Mouse (Mus musculus) heart, embryonic 14.5 days (tissue): ENCODE results near the gene Lrrc3b. TPM values are rescaled to one million over a fixed set of nuclear protein-coding genes. Genes with fewer than 3 reads are reported as not detected.

Source experiments
- ATAC-seq: fragments of 200-750 bp; cut with Nextera tagmentation; 2 replicates; pipeline ENCODE4 v1.8.0; 2017; ENCODE audit warnings: low read depth, moderate TSS enrichment; ENCODE audit not compliant: insufficient number of reproducible peaks, insufficient read depth, low FRiP score
- H3K27ac ChIP-seq, 2 experiments: fragments of 200-500 bp in 1 of 2; fragments of 300-500 bp in 1 of 2; sonication (generic) in 1 of 2; replicated peaks in 1 of 2; 2 replicates each; pipeline ENCODE4 v1.5.1; 2012 to 2014; ENCODE audit warnings: low read depth in 2 of 2, low read length in 2 of 2, control low read depth in 1 of 2, mild to moderate bottlenecking in 1 of 2, mixed read lengths in 1 of 2; ENCODE audit not compliant: control insufficient read depth in 1 of 2, insufficient read depth in 1 of 2
- H3K27me3 ChIP-seq: fragments of 300-500 bp; sonication (generic); 2 replicates; pipeline ENCODE4 v1.6.1; 2014; ENCODE audit warnings: mild to moderate bottlenecking, low read length, control low read depth; ENCODE audit not compliant: control insufficient read depth, insufficient read depth
- H3K36me3 ChIP-seq: fragments of 300-500 bp; sonication (generic); 2 replicates; pipeline ENCODE4 v1.6.1; 2014; ENCODE audit warnings: mild to moderate bottlenecking, control low read depth, low read length, mixed read lengths; ENCODE audit not compliant: control insufficient read depth, insufficient read depth
- H3K4me1 ChIP-seq, 2 experiments: fragments of 200-500 bp in 1 of 2; fragments of 300-500 bp in 1 of 2; sonication (generic) in 1 of 2; 2 replicates each; pipeline ENCODE4 v1.6.1; 2012 to 2014; ENCODE audit warnings: low read length in 2 of 2, control low read depth in 1 of 2, mixed read lengths in 1 of 2; ENCODE audit not compliant: control insufficient read depth in 2 of 2, insufficient read depth in 2 of 2
- H3K4me2 ChIP-seq: fragments of 300-500 bp; sonication (generic); 2 replicates; pipeline ENCODE4 v1.6.1; 2014; ENCODE audit warnings: mild to moderate bottlenecking, low read length
- H3K4me3 ChIP-seq, 2 experiments: fragments of 200-500 bp in 1 of 2; fragments of 300-500 bp in 1 of 2; sonication (generic) in 1 of 2; 2 replicates each; pipeline ENCODE4 v1.5.1; 2012 to 2014; ENCODE audit warnings: low read length in 2 of 2, mild to moderate bottlenecking in 2 of 2, control low read depth in 1 of 2, low read depth in 1 of 2, moderate library complexity in 1 of 2; ENCODE audit not compliant: control insufficient read depth in 1 of 2, insufficient read depth in 1 of 2
- H3K9ac ChIP-seq: fragments of 300-500 bp; sonication (generic); 2 replicates; pipeline ENCODE4 v1.6.1; 2014; ENCODE audit warnings: mild to moderate bottlenecking, low read length
- H3K9me3 ChIP-seq: fragments of 300-500 bp; sonication (generic); 2 replicates; pipeline ENCODE4 v1.6.1; 2016; ENCODE audit warnings: low read length, control low read depth; ENCODE audit not compliant: control insufficient read depth
- WGBS: fragments of 180-500 bp; shearing (Covaris S2); extraction: QIAGEN DNeasy Blood & Tissue Kit; methylation state at CpG from one replicate; pipeline ENCODE4 v1.1.7; 2014; 5-methylcytosine and 5-hydroxymethylcytosine counted together
- polyA plus RNA-seq: library from polyadenylated mRNA; unstranded; fragments of >200 nt; fragmentation: Nextera tagmentation; extraction: Ambion mirVana; gene quantifications from 2 replicates; pipeline ENCODE4 v1.2.1, GENCODE M21; 2014

Gene Lrrc3b
- polyA plus RNA-seq, 1 experiment from 2014 or later: 9.3 TPM

GRCm38 (mm10) chr14:15333130-15333529, 105.7 kb downstream of the Lrrc3b start:
- H3K9ac ChIP-seq: no peak overlapping the region
- no peaks in the 10 kb centered on the region for H3K4me1 ChIP-seq
- 26% methylated on average over 2 of the region's 2 CpGs for WGBS
- H3K27me3 ChIP-seq: no peaks in the 10 kb centered on the region
- ATAC-seq: no peak
- H3K27ac ChIP-seq: no peak overlapping the region
- H3K36me3 ChIP-seq: no peaks in the 10 kb centered on the region
- no peaks in the 10 kb centered on the region for H3K9me3 ChIP-seq
- no peak overlapping the region for H3K4me2 ChIP-seq
- no peak overlapping the region for H3K4me3 ChIP-seq

DNA sequence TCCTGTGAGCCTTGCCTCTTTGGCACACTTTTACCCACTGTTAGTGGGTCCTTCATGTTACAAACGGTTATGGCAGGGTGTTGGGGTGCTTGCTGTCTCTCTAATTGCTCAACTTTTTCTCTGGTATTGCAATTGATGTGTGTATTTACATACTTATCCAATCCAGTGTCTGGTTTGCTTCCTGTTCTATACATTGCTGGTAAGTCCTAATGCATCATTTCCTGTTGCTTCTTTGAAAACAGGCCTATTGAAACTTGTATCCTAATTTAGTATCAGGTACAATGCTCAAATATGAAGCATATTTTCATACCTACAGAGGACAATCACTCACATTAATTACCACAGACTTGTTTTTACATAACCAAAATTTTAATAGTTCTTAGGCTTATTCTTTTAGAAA, 107.4 kb downstream of the Lrrc3b start:
- H3K4me1 ChIP-seq: no peaks in the 10 kb centered on the region
- no peak overlapping the region for H3K4me3 ChIP-seq
- no peak overlapping the region for H3K4me2 ChIP-seq
- H3K27me3 ChIP-seq: no peaks in the 10 kb centered on the region
- WGBS: 43% methylated on average over 1 of the region's 1 CpGs
- no peak for ATAC-seq
- no peaks in the 10 kb centered on the region for H3K9me3 ChIP-seq
- no peak overlapping the region for H3K9ac ChIP-seq
- no peak overlapping the region for H3K27ac ChIP-seq
- H3K36me3 ChIP-seq: no peaks in the 10 kb centered on the region

DNA sequence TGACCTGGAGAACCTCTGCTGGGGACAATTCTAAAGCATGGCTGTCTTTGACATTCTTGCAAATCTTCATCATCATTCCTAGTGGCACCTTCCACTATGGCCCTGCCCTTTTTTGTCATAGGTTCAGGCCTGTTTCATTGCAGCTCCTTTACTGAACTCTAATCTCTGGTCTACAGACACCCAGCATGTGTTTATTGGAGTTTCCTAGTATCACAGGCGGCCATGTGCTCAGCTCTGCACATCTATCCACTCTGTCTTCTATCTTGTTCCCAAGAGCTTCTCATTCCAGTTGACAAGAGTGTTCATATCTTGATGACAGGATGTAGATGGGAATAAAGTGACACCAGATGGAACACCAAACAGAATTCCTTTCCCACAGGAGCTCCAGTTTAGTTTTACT, 108.6 kb downstream of the Lrrc3b start:
- H3K9me3 ChIP-seq: no peaks in the 10 kb centered on the region
- H3K36me3 ChIP-seq: no peaks in the 10 kb centered on the region
- 19% methylated on average over 1 of the region's 1 CpGs for WGBS
- no peaks in the 10 kb centered on the region for H3K4me1 ChIP-seq
- no peak overlapping the region for H3K9ac ChIP-seq
- ATAC-seq: no peak
- no peak overlapping the region for H3K27ac ChIP-seq
- no peak overlapping the region for H3K4me2 ChIP-seq
- H3K4me3 ChIP-seq: no peak overlapping the region
- H3K27me3 ChIP-seq: no peaks in the 10 kb centered on the region

GRCm38 (mm10) chr14:15325872-15326271, 112.9 kb downstream of the Lrrc3b start:
- H3K4me3 ChIP-seq: no peak overlapping the region
- H3K27me3 ChIP-seq: no peaks in the 10 kb centered on the region
- H3K27ac ChIP-seq: no peak overlapping the region
- H3K36me3 ChIP-seq: no peaks in the 10 kb centered on the region
- no peaks in the 10 kb centered on the region for H3K4me1 ChIP-seq
- no peaks in the 10 kb centered on the region for H3K9me3 ChIP-seq
- no peak overlapping the region for H3K9ac ChIP-seq
- 82% methylated on average over 1 of the region's 1 CpGs for WGBS
- H3K4me2 ChIP-seq: no peak overlapping the region
- no peak for ATAC-seq

DNA sequence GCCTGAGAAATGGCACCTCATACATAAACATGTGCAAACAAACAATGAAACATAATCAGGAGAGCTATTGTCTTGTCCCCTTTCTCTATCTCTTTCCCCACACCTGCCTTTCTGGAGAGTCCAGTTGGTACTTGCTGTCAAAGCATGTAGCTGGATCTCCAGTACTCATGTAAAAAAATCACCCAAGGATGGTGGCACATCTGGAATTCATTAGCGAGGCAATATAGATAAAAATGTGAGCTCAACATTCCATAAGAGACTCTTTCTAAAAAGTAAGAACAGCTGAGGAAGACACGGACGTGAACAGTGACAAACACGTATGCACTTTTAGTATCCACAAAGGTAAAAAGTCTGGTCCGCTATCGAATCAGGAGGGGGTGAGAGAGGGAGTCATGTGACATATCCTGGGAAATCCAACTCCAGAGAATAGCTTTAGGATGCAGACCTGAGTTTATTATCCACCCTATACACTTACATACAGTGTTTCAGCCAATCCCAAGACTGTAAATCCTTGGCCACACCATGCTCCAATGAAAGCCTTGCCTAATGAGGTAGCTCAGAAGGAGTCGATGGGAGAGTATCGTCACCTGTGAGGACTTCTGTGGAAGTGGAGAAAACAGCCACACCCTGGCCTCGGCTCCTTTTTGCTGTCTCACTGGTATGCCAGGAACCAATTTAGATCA, 116.2 kb downstream of the Lrrc3b start:
- ATAC-seq: no peak
- 79% methylated on average over 9 of the region's 9 CpGs for WGBS
- no peaks in the 10 kb centered on the region for H3K4me1 ChIP-seq

GRCm38 (mm10) chr14:15319399-15319915, 119.3 kb downstream of the Lrrc3b start:
- no peak for ATAC-seq
- H3K9me3 ChIP-seq: no peaks in the 10 kb centered on the region
- no peaks in the 10 kb centered on the region for H3K36me3 ChIP-seq
- H3K4me3 ChIP-seq: no peak overlapping the region
- H3K4me2 ChIP-seq: no peak overlapping the region
- no peak overlapping the region for H3K27ac ChIP-seq
- no peaks in the 10 kb centered on the region for H3K27me3 ChIP-seq
- no peak overlapping the region for H3K9ac ChIP-seq
- no peaks in the 10 kb centered on the region for H3K4me1 ChIP-seq

More for the DNA sequence above, 116.2 kb downstream of the Lrrc3b start:
- Histone ChIP-seq H3K36me3 (no peaks in the 10 kb centered on the region), H3K4me2 (no peak overlapping the region), H3K27ac (no peak overlapping the region), H3K4me3 (no peak overlapping the region), H3K27me3 (no peaks in the 10 kb centered on the region), H3K9ac (no peak overlapping the region), H3K9me3 (no peaks in the 10 kb centered on the region)

GRCm38 (mm10) chr14:15308576-15308975, 130.2 kb downstream of the Lrrc3b start:
- H3K4me1 ChIP-seq: no peaks in the 10 kb centered on the region
- H3K4me2 ChIP-seq: no peak overlapping the region
- 79% methylated on average over 2 of the region's 2 CpGs for WGBS
- no peaks in the 10 kb centered on the region for H3K9me3 ChIP-seq
- H3K27me3 ChIP-seq: no peaks in the 10 kb centered on the region
- H3K9ac ChIP-seq: no peak overlapping the region
- no peak overlapping the region for H3K4me3 ChIP-seq
- no peaks in the 10 kb centered on the region for H3K36me3 ChIP-seq
- no peak for ATAC-seq
- no peak overlapping the region for H3K27ac ChIP-seq
